Mouse (Mus musculus): ENCODE measurements around the gene Slc7a11. TPM values are rescaled to one million over a fixed set of nuclear protein-coding genes. Genes with fewer than 3 reads are reported as not detected.

Gene Slc7a11
- polyA plus RNA-seq, 1 experiment = not detected

DNA sequence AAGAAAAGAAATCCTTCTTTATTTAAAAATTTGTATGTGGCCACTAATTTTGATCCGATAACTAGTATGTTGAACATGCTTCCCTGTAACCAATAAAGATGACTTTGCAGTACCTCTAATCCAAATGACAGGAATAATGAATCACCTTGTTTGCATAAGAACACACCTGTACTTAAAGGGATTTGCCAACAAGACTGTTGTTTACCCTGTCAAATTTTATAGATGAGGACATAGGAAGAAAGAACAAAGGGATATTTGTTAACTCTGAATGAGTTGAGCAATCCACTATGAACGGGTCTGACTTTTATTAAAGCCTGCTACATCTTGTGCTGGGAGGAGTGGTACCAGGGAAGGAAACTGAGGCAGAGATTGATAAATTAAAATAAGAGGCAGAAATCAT, 181.3 kb downstream of the Slc7a11 start:
- TF ChIP-seq CTCF (IDR thresholded peaks at IDR 0.05; ENCODE audit: insufficient read depth, low read depth, low read length) (no peak), POLR2A (IDR thresholded peaks at IDR 0.05; ENCODE audit: insufficient read depth, low read depth, low read length) (no peak)
- Histone ChIP-seq H3K4me1 (ENCODE audit: control insufficient read depth, insufficient read depth, low read length) (no peaks in the 10 kb centered on the region), H3K4me3 (ENCODE audit: insufficient read depth, low read depth, low read length) (no peak overlapping the region), H3K27ac (ENCODE audit: insufficient read depth, low read depth, low read length) (no peak overlapping the region)
- WGBS = 92% methylated on average over 2 of the region's 2 CpGs

DNA sequence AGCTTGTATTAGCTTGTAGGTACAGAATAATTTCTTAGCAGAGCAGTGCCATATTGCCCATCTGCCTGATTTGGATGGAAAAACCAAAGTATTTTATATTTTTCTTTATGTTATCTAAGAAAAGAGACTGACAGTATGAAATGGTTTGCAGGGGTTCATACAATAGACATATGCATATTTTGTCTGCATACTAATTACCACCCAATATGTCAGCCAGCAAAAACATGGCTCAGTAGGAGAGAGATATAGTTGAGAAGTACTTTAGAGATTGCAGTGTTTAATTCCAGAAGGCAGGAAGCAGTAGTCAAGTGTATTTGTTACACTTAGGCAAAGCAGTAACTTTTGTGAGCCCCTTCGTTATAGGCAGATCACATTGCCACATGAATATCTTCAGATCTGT, 182.7 kb downstream of the Slc7a11 start:
- TF ChIP-seq POLR2A (IDR thresholded peaks at IDR 0.05; ENCODE audit: insufficient read depth, low read depth, low read length) (no peak), CTCF (IDR thresholded peaks at IDR 0.05; ENCODE audit: insufficient read depth, low read depth, low read length) (no peak)
- 92% methylated on average over 1 of the region's 1 CpGs for WGBS
- H3K27ac ChIP-seq (ENCODE audit: insufficient read depth, low read depth, low read length) = no peak overlapping the region
- H3K4me1 ChIP-seq (ENCODE audit: control insufficient read depth, insufficient read depth, low read length) = no peaks in the 10 kb centered on the region
- no peak overlapping the region for H3K4me3 ChIP-seq (ENCODE audit: insufficient read depth, low read depth, low read length)

DNA sequence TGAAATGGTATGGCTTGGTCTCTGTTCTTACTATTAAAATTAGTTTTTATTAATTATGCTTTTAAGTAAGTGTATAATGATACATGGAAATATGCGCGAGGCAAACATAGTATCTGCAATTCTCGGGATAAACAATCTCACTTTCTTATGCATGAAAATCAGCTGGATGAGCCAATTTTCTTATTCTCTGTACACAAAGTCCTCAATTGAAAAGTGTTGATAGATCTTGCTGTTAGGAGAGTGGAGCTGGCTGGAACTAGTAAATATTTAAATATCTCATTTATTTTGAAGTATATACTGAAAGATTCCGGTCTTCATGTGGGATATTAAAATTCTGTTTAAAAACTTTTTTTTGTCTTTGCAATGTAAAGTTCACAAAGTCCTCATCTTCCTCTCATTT, 184.6 kb downstream of the Slc7a11 start:
- TF ChIP-seq POLR2A (IDR thresholded peaks at IDR 0.05; ENCODE audit: insufficient read depth, low read depth, low read length) (no peak), CTCF (IDR thresholded peaks at IDR 0.05; ENCODE audit: insufficient read depth, low read depth, low read length) (no peak)
- Histone ChIP-seq H3K27ac (ENCODE audit: insufficient read depth, low read depth, low read length) (no peak overlapping the region), H3K4me3 (ENCODE audit: insufficient read depth, low read depth, low read length) (no peak overlapping the region), H3K4me1 (ENCODE audit: control insufficient read depth, insufficient read depth, low read length) (no peaks in the 10 kb centered on the region)
- 86% methylated on average over 4 of the region's 4 CpGs for WGBS

DNA sequence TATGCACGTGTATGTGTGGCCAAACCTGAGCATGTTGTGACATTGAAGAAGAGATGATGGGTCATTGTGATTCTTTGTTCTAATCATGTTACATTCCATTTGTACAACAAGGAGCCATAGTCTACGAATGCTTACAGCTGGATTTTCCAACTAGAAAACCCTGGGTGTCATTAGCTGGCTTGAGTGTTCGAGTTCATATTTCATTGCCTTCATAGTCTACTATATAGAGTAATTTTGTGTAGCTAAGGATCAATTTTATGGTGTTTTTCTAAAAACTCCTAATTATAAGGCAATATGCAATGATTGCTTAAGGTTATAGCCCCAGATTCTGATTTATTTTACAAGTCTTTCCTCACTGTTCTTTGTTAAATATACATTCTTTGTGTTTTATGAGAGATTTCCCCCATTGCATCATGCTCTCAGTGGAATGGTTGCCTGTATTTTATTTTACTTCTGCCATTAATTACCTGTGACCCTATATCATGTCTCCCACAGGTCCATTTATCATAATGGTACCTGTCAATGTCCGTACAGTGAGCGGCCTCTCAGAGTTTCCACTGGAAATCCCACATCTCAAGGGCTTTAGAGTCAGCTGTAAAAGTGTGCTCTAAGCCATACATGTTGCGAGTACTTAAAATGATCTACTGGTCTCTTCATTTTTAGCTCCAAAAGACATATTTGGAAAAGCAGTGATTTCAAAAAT, 193.7 kb downstream of the Slc7a11 start:
- WGBS = 92% methylated on average over 6 of the region's 6 CpGs
- Histone ChIP-seq H3K27ac (ENCODE audit: insufficient read depth, low read depth, low read length) (no peak overlapping the region), H3K4me3 (ENCODE audit: insufficient read depth, low read depth, low read length) (no peak overlapping the region)

DNA sequence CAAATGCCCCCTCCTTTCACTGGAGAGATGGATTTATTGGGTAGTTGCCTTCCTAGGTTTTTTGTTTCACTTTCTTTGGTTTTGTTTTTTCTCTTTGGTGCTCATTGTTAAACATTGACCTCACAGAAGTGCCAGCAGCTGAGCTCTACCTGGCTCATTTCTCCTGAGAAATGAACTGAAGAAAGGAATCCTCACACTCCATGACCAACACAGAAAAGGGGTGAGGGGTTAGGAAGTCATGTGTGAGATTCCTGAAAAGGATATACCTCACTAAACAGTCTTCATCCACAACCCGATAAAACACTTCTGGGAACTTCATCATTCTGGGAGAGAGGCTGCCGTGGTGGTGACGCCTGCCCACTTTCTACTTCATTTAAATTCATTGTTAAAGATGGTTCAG, 207.4 kb downstream of the Slc7a11 start:
- Histone ChIP-seq H3K27ac (ENCODE audit: insufficient read depth, low read depth, low read length) (no peak overlapping the region), H3K4me1 (ENCODE audit: control insufficient read depth, insufficient read depth, low read length) (no peaks in the 10 kb centered on the region), H3K4me3 (ENCODE audit: insufficient read depth, low read depth, low read length) (no peak overlapping the region)
- 86% methylated on average over 3 of the region's 3 CpGs for WGBS
- TF ChIP-seq CTCF (IDR thresholded peaks at IDR 0.05; ENCODE audit: insufficient read depth, low read depth, low read length) (no peak), POLR2A (IDR thresholded peaks at IDR 0.05; ENCODE audit: insufficient read depth, low read depth, low read length) (no peak)

More for the DNA sequence above, 193.7 kb downstream of the Slc7a11 start:
- no peak for TF ChIP-seq POLR2A (IDR thresholded peaks at IDR 0.05; ENCODE audit: insufficient read depth, low read depth, low read length)
- no peak for TF ChIP-seq CTCF (IDR thresholded peaks at IDR 0.05; ENCODE audit: insufficient read depth, low read depth, low read length)
- no peaks in the 10 kb centered on the region for H3K4me1 ChIP-seq (ENCODE audit: control insufficient read depth, insufficient read depth, low read length)

DNA sequence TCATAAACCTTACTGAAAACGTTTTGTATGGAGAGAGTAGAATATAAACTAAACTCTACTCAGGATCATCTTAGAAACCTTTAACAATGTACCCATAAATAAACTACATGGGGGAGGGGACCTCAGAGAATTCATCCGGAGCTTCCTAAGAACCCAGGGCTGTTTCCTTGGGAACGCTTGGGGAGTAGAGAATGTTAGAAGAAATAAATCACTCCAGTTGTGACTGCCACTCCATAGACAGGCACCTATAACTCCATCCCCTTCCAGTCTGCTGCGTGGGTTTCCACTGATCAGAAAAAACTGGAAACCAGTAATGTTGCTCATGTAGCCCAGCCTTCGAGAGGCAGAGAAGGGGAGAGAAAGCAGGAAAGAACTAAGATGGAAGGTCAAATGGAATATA, 210.3 kb downstream of the Slc7a11 start:
- Histone ChIP-seq H3K27ac (ENCODE audit: insufficient read depth, low read depth, low read length) (no peak overlapping the region), H3K4me3 (ENCODE audit: insufficient read depth, low read depth, low read length) (no peak overlapping the region), H3K4me1 (ENCODE audit: control insufficient read depth, insufficient read depth, low read length) (no peaks in the 10 kb centered on the region)
- TF ChIP-seq POLR2A (IDR thresholded peaks at IDR 0.05; ENCODE audit: insufficient read depth, low read depth, low read length) (no peak), CTCF (IDR thresholded peaks at IDR 0.05; ENCODE audit: insufficient read depth, low read depth, low read length) (no peak)
- 43% methylated on average over 5 of the region's 5 CpGs for WGBS

DNA sequence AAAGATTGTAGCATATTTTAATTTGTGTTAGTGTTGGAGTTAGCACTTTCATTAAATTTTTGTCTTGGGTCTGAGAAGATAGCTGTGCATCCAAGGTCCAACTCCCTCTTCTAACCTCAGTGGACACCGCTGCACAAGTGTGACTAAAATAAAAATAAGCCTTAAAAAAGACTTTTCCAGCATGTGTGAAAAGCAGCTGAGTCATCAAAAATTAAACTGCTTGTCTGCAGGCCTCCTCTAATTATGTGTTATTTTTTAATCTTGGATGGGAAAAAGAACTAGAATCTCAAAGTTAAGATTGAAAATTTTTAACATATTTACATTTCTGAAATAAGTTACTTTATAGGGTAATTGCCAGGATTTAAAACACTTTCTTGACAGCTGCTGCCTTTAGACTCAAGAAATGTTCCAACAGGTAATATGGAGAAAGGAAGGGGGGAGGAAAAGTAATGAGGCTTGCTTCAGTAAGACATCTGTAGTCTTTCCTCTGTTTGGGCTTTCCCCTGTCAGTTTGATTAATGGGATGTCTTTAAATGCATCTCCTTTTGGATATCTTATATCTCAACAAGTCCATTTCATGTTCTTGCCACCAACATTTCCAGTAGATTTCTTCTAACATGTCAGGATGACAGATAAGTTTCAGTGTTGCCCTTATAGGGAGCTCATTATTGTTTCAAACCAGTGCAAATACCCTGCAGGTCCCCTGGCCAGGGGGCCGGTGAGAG, 218.9 kb downstream of the Slc7a11 start:
- no peak overlapping the region for H3K4me3 ChIP-seq (ENCODE audit: insufficient read depth, low read depth, low read length)
- WGBS = 78% methylated on average over 2 of the region's 2 CpGs

DNA sequence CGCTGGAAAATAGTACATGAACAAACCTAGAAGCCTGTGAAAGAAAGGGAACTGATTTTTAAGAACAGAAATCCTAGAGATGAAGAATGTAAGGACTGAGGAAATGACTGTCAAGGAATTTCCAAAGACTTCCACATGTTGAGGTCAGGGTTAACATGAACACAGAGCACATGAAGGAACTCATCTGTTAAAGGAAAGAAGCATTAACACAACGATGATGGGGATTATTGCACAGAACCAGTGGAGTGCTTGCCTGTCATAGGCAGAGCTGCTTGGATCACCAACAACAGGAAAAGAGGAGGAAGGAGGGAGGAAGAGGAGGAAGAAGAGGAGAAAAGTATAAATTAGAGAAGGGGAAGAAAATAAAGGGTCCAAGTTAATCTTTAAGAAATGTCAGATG, 223.0 kb downstream of the Slc7a11 start:
- TF ChIP-seq POLR2A (IDR thresholded peaks at IDR 0.05; ENCODE audit: insufficient read depth, low read depth, low read length) (no peak), CTCF (IDR thresholded peaks at IDR 0.05; ENCODE audit: insufficient read depth, low read depth, low read length) (no peak)
- no peak overlapping the region for H3K4me3 ChIP-seq (ENCODE audit: insufficient read depth, low read depth, low read length)
- WGBS = 75% methylated on average over 2 of the region's 2 CpGs
- H3K4me1 ChIP-seq (ENCODE audit: control insufficient read depth, insufficient read depth, low read length) = no peaks in the 10 kb centered on the region
- no peak overlapping the region for H3K27ac ChIP-seq (ENCODE audit: insufficient read depth, low read depth, low read length)

More for the DNA sequence above, 218.9 kb downstream of the Slc7a11 start:
- TF ChIP-seq POLR2A (IDR thresholded peaks at IDR 0.05; ENCODE audit: insufficient read depth, low read depth, low read length) (no peak), CTCF (IDR thresholded peaks at IDR 0.05; ENCODE audit: insufficient read depth, low read depth, low read length) (no peak)
- Histone ChIP-seq H3K27ac (ENCODE audit: insufficient read depth, low read depth, low read length) (no peak overlapping the region), H3K4me1 (ENCODE audit: control insufficient read depth, insufficient read depth, low read length) (no peaks in the 10 kb centered on the region)

DNA sequence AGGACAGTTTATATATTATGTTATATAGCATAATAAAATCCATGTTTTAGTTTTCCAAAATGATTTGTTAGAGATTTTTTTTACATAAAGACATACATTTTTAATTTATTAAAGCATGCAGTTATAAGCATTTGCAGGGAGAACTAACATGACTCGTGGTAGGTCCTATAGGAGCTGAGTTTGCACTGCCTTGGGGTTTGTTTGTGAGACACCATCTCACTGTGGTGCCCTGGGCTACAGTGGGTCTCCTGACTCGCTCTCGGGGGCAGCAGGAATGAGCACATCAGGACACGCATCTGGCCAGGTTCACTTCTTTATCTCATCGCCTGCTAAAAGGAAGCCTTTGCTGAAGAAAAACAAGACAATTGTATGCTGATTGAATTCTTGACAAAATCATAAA, 257.0 kb downstream of the Slc7a11 start:
- WGBS = 87% methylated on average over 5 of the region's 5 CpGs
- TF ChIP-seq CTCF (IDR thresholded peaks at IDR 0.05; ENCODE audit: insufficient read depth, low read depth, low read length) (no peak), POLR2A (IDR thresholded peaks at IDR 0.05; ENCODE audit: insufficient read depth, low read depth, low read length) (no peak)
- Histone ChIP-seq H3K27ac (ENCODE audit: insufficient read depth, low read depth, low read length) (no peak overlapping the region), H3K4me3 (ENCODE audit: insufficient read depth, low read depth, low read length) (no peak overlapping the region), H3K4me1 (ENCODE audit: control insufficient read depth, insufficient read depth, low read length) (no peaks in the 10 kb centered on the region)
